Mouse (Mus musculus) yolk sac, embryonic 10.5 days (tissue): ENCODE measurements around the gene Acot8.

Experiments used
- DNase-seq: peaks from one replicate; pipeline ENCODE4 v3.0.0-alpha.2; 2017; ENCODE audit warnings: low spot score

Acot8 gene

DNA sequence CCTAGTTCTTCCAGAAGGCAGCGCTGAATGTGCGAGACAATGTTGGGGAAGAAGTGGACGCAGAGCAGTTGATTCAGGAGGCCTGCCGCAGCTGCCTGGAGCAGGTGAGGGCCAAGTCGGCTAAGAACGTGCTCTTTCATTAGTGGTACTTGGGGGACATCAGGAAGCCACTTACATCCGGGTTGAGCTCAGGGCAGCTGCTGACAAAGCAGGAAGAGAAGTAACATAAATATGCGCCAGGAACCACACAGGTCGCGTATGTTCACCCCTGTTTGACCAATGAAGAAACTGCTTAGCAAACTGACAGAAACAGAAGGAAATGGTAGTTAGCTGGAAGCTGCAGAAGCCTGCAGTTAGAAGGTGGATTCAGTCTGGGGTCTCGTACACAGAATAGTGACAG lies 50.6 kb downstream of the Acot8 start:
- DNase-seq: no peak

- DNase-seq: no peak
These were observed 52.2 kb downstream of the Acot8 start for GRCm38 (mm10) chr2:164752454-164752853.

GRCm38 (mm10) chr2:164748991-164749390 lies 55.7 kb downstream of the Acot8 start:
- no peak for DNase-seq

GRCm38 (mm10) chr2:164748191-164748590 lies 56.5 kb downstream of the Acot8 start:
- DNase-seq: no peak

GRCm38 (mm10) chr2:164746693-164747092 lies 58.0 kb downstream of the Acot8 start:
- no peak for DNase-seq

DNA sequence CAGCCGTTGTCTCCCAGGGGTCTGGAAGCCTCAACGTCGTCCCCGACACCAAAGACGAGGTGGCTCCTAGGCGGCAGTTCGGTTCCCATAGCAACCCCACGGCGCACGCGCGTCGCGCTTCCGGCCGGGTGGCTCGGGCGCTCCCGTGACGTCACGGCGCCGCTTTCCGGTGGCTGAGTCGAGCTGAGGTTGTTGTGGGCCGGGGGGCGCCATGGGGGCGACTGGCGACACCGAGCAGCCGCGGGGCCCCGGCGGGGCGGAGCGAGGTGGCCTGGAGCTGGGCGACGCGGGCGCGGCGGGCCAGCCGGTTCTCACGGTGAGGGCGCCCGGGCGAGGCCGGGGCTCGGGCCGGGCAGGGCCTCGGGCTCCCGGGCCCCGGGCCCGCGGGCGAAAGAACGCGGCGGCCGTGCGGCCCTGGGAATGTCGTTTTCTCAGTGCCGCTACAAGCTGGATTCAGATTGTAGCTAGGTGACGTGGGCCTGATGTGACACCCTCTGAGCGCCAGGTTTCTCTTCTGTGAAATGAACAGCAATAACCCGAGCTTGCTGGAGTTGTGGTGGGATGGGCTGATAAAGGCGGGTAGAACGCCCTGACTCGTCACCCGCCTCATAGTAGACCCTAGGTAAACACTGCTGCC lies 58.7 kb downstream of the Acot8 start, which contains the start of the genes Wfdc3 and Dnttip1:
TSS of gene Wfdc3 (minus strand) at position 89 of the 637 bp plus-strand sequence.
TSS of gene Dnttip1 (plus strand) at position 141 of the 637 bp plus-strand sequence.
- DNase-seq: peak; percentile 90

DNA sequence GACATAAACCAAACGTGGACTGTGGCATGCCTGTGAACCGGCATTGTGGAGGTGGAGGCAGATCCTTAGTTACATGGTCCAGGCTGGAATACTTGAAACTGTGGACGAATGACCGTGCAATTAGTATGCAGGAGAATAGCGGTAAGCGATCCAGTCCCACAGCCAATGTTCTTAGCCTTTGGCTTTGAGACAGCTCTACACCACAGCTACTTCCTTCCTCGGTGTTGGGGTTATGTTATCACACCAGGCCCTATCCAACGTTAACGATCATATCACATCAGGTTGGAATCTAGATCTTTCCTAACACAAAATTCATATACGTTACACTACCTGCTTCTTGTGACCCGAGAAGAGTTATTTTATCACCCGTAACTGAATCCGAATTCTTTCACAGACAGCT lies 59.7 kb downstream of the Acot8 start:
- no peak for DNase-seq
